ENCODE assay signal across 8 mouse cellular contexts in the genomic region with DNA sequence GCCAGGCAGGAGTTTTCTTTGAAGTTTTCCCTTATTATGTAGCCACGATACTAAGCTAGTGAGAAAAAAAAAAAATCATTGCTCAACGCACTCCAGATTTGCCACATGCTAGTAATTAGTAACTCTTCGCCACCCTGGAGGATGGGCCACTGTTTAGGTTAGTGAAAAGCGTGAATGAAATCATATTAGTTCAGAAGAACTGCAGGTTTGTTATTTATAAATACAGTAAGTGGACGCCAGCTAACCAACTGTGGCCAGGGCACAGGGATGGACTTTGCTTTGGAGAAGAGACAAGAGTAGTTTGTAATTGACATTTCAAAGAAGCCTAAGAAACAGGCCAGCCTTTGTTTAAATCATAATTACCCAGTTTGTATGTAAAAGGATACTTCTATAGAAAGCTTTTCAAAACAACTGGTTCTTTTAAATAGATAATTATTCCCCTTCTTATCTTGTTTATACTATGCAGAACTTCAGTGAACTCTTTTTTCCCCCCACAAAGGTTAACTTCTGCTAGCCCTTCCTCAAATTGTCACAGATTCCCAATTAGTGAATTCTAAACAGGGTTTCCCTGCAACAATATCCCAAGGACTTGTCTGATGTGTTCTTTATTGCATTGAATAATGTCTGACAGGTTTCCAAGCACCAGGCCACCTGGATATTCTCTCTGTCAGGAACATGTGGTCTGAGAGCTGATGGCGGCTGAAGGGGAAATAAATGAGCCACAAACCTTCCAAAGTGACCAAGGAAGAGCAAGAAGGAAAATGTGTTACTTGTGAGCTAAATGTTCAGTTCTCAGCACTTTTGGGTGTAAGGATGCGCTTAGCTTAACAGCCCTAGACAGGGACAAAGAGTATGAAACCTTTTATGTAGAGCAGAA. TPM values are rescaled to one million over a fixed set of nuclear protein-coding genes. Genes with fewer than 3 reads are reported as not detected.
A peak's percentile ranks its signal among the peaks of the same experiment; 100 is the strongest.
DNase-seq lines count a peak whose midpoint lies in the region; ATAC-seq and TF ChIP-seq lines count a peak whose summit lies in the region.
"Had no signal": no experiment of that assay in that cellular context is flagged by ENCODE, and none has a peak within 500 bp of the region (broad histone marks: within the 10 kb centered on the region; RNA-seq: fewer than 3 reads in every experiment).

No protein-coding gene starts in this region.

- H3K9ac ChIP-seq in midbrain, embryonic 11.5 days (ENCODE audit: low read length): 0 out of 2 replicates have a peak overlapping the region, but pooled peaks have one; percentile 20
- no peak overlapping the region for H3K9ac ChIP-seq in midbrain, postnatal 0 days (replicated peaks; ENCODE audit: low read length, poor library complexity, severe bottlenecking)
- no peak overlapping the region for H3K9ac ChIP-seq in neural tube, embryonic 13.5 days

- 61% methylated on average over 7 of the region's 7 CpGs for WGBS in midbrain, embryonic 11.5 days
- 56% methylated on average over 7 of the region's 7 CpGs for WGBS in midbrain, postnatal 0 days
- WGBS in forebrain, embryonic 10.5 days: 27% methylated on average over 7 of the region's 7 CpGs
- WGBS in neural tube, embryonic 13.5 days: 55% methylated on average over 7 of the region's 7 CpGs

- peaks cover 9% of the 10 kb centered on the region for H3K4me1 ChIP-seq in midbrain, embryonic 11.5 days (ENCODE audit: control insufficient read depth, insufficient read depth, low read length)
- peaks cover 2% of the 10 kb centered on the region; the same call in 1 of the 2 replicates for H3K4me1 ChIP-seq in midbrain, postnatal 0 days (ENCODE audit: insufficient read depth, low read length)
- H3K4me1 ChIP-seq in forebrain, embryonic 10.5 days: peaks cover 63% of the 10 kb centered on the region
- H3K4me1 ChIP-seq in neural tube, embryonic 13.5 days (replicated peaks): peaks cover 25% of the 10 kb centered on the region

- no peaks in the 10 kb centered on the region for H3K36me3 ChIP-seq in midbrain, embryonic 11.5 days (ENCODE audit: control insufficient read depth, insufficient read depth, low read length)
- no peaks in the 10 kb centered on the region for H3K36me3 ChIP-seq in midbrain, postnatal 0 days (ENCODE audit: insufficient read depth, low read length)
- H3K36me3 ChIP-seq in forebrain, embryonic 10.5 days (replicated peaks): no peaks in the 10 kb centered on the region
- no peaks in the 10 kb centered on the region for H3K36me3 ChIP-seq in neural tube, embryonic 13.5 days

- no peak overlapping the region for H3K4me3 ChIP-seq in midbrain, embryonic 11.5 days (ENCODE audit: low read depth, low read length)
- H3K4me3 ChIP-seq in midbrain, postnatal 0 days (ENCODE audit: low read depth, low read length): no peak overlapping the region
- H3K4me3 ChIP-seq in forebrain, embryonic 10.5 days: 0 out of 2 replicates have a peak overlapping the region, but pooled peaks have one; percentile 32
- no peak overlapping the region for H3K4me3 ChIP-seq in neural tube, embryonic 13.5 days

- TF ChIP-seq CTCF in midbrain, postnatal 0 days (IDR thresholded peaks at IDR 0.05): no peak

- H3K27me3 ChIP-seq in midbrain, embryonic 11.5 days (ENCODE audit: control insufficient read depth, insufficient read depth, low read length): no peaks in the 10 kb centered on the region
- H3K27me3 ChIP-seq in midbrain, postnatal 0 days (ENCODE audit: insufficient read depth, low read length): no peaks in the 10 kb centered on the region
- H3K27me3 ChIP-seq in forebrain, embryonic 10.5 days (ENCODE audit: poor library complexity, severe bottlenecking): no peaks in the 10 kb centered on the region
- no peaks in the 10 kb centered on the region for H3K27me3 ChIP-seq in neural tube, embryonic 13.5 days

- peak; percentile 87 for DNase-seq in midbrain, embryonic 11.5 days (ENCODE audit: low spot score, missing footprints)
- no peak for DNase-seq in midbrain, postnatal 0 days (ENCODE audit: low spot score)
- no peak for DNase-seq in forebrain, embryonic 10.5 days (ENCODE audit: extremely low spot score, low spot score)
- peak; percentile 78 for DNase-seq in kidney, adult 9 months
- no peak for DNase-seq in frontal cortex, postnatal 10 days (ENCODE audit: low spot score in 2 of 2)
- DNase-seq: gastrocnemius, postnatal 14 days had no signal

- peak overlapping the region; percentile 48; the same call in 1 of the 2 replicates for H3K27ac ChIP-seq in midbrain, embryonic 11.5 days (ENCODE audit: low read depth, low read length)
- H3K27ac ChIP-seq in midbrain, postnatal 0 days (ENCODE audit: low read depth, low read length): no peak overlapping the region
- peak overlapping the region; percentile 93 for H3K27ac ChIP-seq in forebrain, embryonic 10.5 days
- peak overlapping the region; percentile 28 for H3K27ac ChIP-seq in neural tube, embryonic 13.5 days (replicated peaks)

- no peaks in the 10 kb centered on the region for H3K9me3 ChIP-seq in midbrain, embryonic 11.5 days (ENCODE audit: control insufficient read depth, low read length)
- H3K9me3 ChIP-seq in midbrain, postnatal 0 days (ENCODE audit: low read length): no peaks in the 10 kb centered on the region
- no peaks in the 10 kb centered on the region for H3K9me3 ChIP-seq in forebrain, embryonic 10.5 days
- H3K9me3 ChIP-seq in neural tube, embryonic 13.5 days: no peaks in the 10 kb centered on the region

- ATAC-seq in midbrain, embryonic 11.5 days (ENCODE audit: low FRiP score): no peak
- ATAC-seq in midbrain, postnatal 0 days (ENCODE audit: low FRiP score): no peak
- no peak for ATAC-seq in neural tube, embryonic 13.5 days (ENCODE audit: low read depth)
- no peak for ATAC-seq in erythroblast, adult 5-6 weeks (replicated peaks; ENCODE audit: low FRiP score, poor library complexity, severe bottlenecking)

- H3K4me2 ChIP-seq in midbrain, embryonic 11.5 days: no peak overlapping the region
- no peak overlapping the region for H3K4me2 ChIP-seq in midbrain, postnatal 0 days (ENCODE audit: low read depth, low read length, poor library complexity, severe bottlenecking)
- H3K4me2 ChIP-seq in neural tube, embryonic 13.5 days: no peak overlapping the region

RNA-seq across cellular contexts. Expression of a gene that starts 15.7 kb away (rescaled TPM):
- polyA plus RNA-seq in midbrain, embryonic 11.5 days (2014; fragmentation: Nextera tagmentation; extraction: Ambion mirVana): 13.0 and 15.5 TPM in 2 replicates
- total RNA-seq in midbrain, postnatal 0 days (2014; rRNA removed): 6.2 and 9.3 TPM in 2 replicates
- polyA plus RNA-seq in midbrain, postnatal 0 days (2015; fragmentation: Nextera tagmentation; extraction: Ambion mirVana): 13.0 and 15.2 TPM in 2 replicates
- polyA plus RNA-seq in forebrain, embryonic 10.5 days (2016; fragmentation: Nextera tagmentation; extraction: Ambion mirVana): 11.9 and 15.6 TPM in 2 replicates
- 6.2 and 7.8 TPM in 2 replicates for polyA plus RNA-seq in neural tube, embryonic 13.5 days (2015; fragmentation: Nextera tagmentation; extraction: Ambion mirVana)
- total RNA-seq in erythroblast, adult 5-6 weeks (2015; ENCODE audit: low replicate concordance): not detected in 2 replicates
- total RNA-seq in erythroblast, adult 5-6 weeks (2017; ENCODE audit: low replicate concordance): not detected in 2 replicates

RNA-seq across cellular contexts. Expression of a gene that starts 16.0 kb away (rescaled TPM):
- 0.49 and 0.68 TPM in 2 replicates for polyA plus RNA-seq in midbrain, embryonic 11.5 days (2014; fragmentation: Nextera tagmentation; extraction: Ambion mirVana)
- 0.28 TPM in 1 of 2 replicates, not detected in the other for total RNA-seq in midbrain, postnatal 0 days (2014; rRNA removed)
- 0.15 and 0.19 TPM in 2 replicates for polyA plus RNA-seq in midbrain, postnatal 0 days (2015; fragmentation: Nextera tagmentation; extraction: Ambion mirVana)
- 0.16 and 0.34 TPM in 2 replicates for polyA plus RNA-seq in forebrain, embryonic 10.5 days (2016; fragmentation: Nextera tagmentation; extraction: Ambion mirVana)
- not detected in 2 replicates for polyA plus RNA-seq in neural tube, embryonic 13.5 days (2015; fragmentation: Nextera tagmentation; extraction: Ambion mirVana)
- total RNA-seq in erythroblast, adult 5-6 weeks (2015; ENCODE audit: low replicate concordance): not detected in 2 replicates
- total RNA-seq in erythroblast, adult 5-6 weeks (2017; ENCODE audit: low replicate concordance): 1.3 TPM in 1 of 2 replicates, not detected in the other

RNA-seq across cellular contexts. Expression of a gene that starts 16.1 kb away (rescaled TPM):
- 46.0 and 58.1 TPM in 2 replicates for polyA plus RNA-seq in midbrain, embryonic 11.5 days (2014; fragmentation: Nextera tagmentation; extraction: Ambion mirVana)
- 37.4 and 50.3 TPM in 2 replicates for total RNA-seq in midbrain, postnatal 0 days (2014; rRNA removed)
- polyA plus RNA-seq in midbrain, postnatal 0 days (2015; fragmentation: Nextera tagmentation; extraction: Ambion mirVana): 22.8 and 23.1 TPM in 2 replicates
- 54.3 and 56.6 TPM in 2 replicates for polyA plus RNA-seq in forebrain, embryonic 10.5 days (2016; fragmentation: Nextera tagmentation; extraction: Ambion mirVana)
- polyA plus RNA-seq in neural tube, embryonic 13.5 days (2015; fragmentation: Nextera tagmentation; extraction: Ambion mirVana): 28.3 and 28.4 TPM in 2 replicates
- 19.4 and 22.2 TPM in 2 replicates for total RNA-seq in erythroblast, adult 5-6 weeks (2015; ENCODE audit: low replicate concordance)
- total RNA-seq in erythroblast, adult 5-6 weeks (2017; ENCODE audit: low replicate concordance): 15.9 and 16.3 TPM in 2 replicates

RNA-seq across cellular contexts. Expression of a gene that starts 42.5 kb away (rescaled TPM):
- 2.1 and 2.2 TPM in 2 replicates for polyA plus RNA-seq in midbrain, embryonic 11.5 days (2014; fragmentation: Nextera tagmentation; extraction: Ambion mirVana)
- total RNA-seq in midbrain, postnatal 0 days (2014; rRNA removed): 0.42 and 0.49 TPM in 2 replicates
- 0.75 and 0.79 TPM in 2 replicates for polyA plus RNA-seq in midbrain, postnatal 0 days (2015; fragmentation: Nextera tagmentation; extraction: Ambion mirVana)
- polyA plus RNA-seq in forebrain, embryonic 10.5 days (2016; fragmentation: Nextera tagmentation; extraction: Ambion mirVana): 2.9 and 3.4 TPM in 2 replicates
- polyA plus RNA-seq in neural tube, embryonic 13.5 days (2015; fragmentation: Nextera tagmentation; extraction: Ambion mirVana): 0.59 and 0.87 TPM in 2 replicates
- total RNA-seq in erythroblast, adult 5-6 weeks (2015; ENCODE audit: low replicate concordance): not detected in 2 replicates
- total RNA-seq in erythroblast, adult 5-6 weeks (2017; ENCODE audit: low replicate concordance): not detected in 2 replicates

Comparison
In these comparisons a context has a peak if more than half of its experiments do, and no peak if none do; other contexts are left out.
1. DNase-seq: peak in midbrain, embryonic 11.5 days (single experiment) and kidney, adult 9 months (single experiment); none in midbrain, postnatal 0 days (single experiment), forebrain, embryonic 10.5 days (single experiment) and frontal cortex, postnatal 10 days (0 of 2).